Mouse (Mus musculus) bone marrow macrophage, adult 2 months (primary cell): ENCODE measurements around the gene Zhx3.

ENCODE experiments used
- CTCF ChIP-seq: IDR thresholded peaks from 2 replicates; pipeline ENCODE4 v1.5.1; 2012; ENCODE audit warnings: low read depth, mild to moderate bottlenecking, low read length, moderate library complexity
- POLR2A ChIP-seq: IDR thresholded peaks from 2 replicates; pipeline ENCODE4 v1.6.1; 2012; ENCODE audit warnings: mild to moderate bottlenecking, low read depth, low read length, borderline replicate concordance

DNA sequence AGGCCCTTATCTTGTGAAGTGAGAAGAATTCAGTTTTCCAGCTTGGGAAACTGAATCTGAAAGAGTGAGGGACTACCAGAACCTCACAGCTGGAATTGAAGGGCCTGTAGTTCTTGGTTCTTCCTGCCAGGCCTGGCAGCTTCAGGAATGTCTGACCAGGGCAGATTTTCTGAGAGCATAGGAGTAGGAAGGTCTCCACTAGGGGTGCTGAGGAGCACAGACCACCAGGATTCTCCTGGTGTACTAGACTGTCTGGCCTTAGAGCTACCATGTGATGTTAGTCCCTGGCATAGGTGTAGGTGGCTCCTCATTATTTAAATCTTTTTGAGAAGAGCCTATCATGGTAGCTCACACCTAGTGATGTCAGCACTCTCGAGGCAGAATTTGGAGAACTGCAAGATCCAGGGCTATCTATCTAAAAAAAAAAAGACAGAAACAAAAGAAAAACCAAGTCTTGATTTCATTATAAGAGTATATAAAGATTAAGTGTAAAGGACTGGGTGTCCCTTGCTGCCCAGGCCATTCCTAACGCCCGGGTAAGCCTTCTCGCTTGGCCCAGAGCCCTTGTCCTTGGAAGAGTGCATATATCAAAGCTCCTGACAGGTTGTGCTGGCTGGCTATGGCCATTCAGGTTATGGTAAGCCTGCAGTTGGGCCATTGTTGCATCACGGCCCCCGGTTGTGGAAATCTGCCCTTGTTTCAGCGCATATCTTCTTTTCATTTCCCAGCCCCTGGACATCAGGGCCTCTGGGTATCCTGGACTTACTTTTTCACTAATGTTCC is 128.6 kb downstream of the Zhx3 start:
- TF ChIP-seq CTCF (no peak), POLR2A (no peak)
